Mouse (Mus musculus): ENCODE data around the gene Chd9. TPM values are rescaled to one million over a fixed set of nuclear protein-coding genes. Genes with fewer than 3 reads are reported as not detected.

Chd9 gene
- polyA plus RNA-seq, 1 experiment from 2014 or later: 93.7 TPM

DNA sequence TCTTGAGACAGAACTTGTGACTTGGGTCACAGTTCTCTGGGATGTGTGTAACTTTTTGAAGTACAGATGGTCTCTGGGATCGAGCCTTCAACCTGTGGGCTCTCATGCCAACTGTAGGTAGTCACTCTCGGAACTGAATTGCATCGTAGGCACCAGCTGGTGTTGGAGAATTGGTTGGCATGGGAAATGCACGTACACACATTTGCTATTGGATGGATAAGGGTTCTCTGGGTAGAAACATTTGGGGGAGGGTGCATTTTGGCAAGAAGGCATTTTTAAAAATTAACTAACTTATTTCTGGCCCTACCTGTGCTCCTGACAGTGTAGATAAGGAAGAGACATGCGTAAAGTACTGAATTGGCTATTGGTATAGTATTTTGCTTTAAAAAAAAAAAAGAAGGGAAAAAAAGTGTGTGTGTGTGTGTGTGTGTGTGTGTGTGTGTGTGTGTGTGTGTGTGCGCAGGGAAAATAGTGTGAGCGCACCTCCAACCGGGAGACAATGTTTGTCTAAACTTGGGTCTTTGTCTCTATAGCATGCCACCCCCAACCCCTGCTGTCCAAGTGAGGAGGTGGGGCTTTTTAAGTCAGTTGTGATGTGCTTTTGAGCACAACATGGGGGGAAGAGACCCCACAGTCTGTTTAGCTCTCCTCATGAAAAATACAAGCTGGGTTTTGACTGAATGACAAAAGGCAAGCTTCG is 26.0 kb downstream of the Chd9 start:
- H3K27ac ChIP-seq (ENCODE audit: low read length): peak overlapping the region; percentile 77
- ATAC-seq: peak; percentile 30; the same call in 1 of the 2 replicates
- peak overlapping the region; percentile 20; the same call in 1 of the 2 replicates for H3K4me2 ChIP-seq (ENCODE audit: low read length)
- no peaks in the 10 kb centered on the region for H3K9me3 ChIP-seq (ENCODE audit: control insufficient read depth, low read length)
- peaks cover 25% of the 10 kb centered on the region for H3K4me1 ChIP-seq (replicated peaks; ENCODE audit: control insufficient read depth, insufficient read depth, low read length)
- no peaks in the 10 kb centered on the region for H3K27me3 ChIP-seq (replicated peaks; ENCODE audit: control insufficient read depth, insufficient read depth, low read length)
- H3K4me3 ChIP-seq (replicated peaks; ENCODE audit: low read length): no peak overlapping the region
- H3K36me3 ChIP-seq (ENCODE audit: control insufficient read depth, insufficient read depth): no peaks in the 10 kb centered on the region
- H3K9ac ChIP-seq (replicated peaks; ENCODE audit: low read depth, low read length): no peak overlapping the region; the same call in 1 of the 2 replicates
- 41% methylated on average over 9 of the region's 9 CpGs for WGBS

DNA sequence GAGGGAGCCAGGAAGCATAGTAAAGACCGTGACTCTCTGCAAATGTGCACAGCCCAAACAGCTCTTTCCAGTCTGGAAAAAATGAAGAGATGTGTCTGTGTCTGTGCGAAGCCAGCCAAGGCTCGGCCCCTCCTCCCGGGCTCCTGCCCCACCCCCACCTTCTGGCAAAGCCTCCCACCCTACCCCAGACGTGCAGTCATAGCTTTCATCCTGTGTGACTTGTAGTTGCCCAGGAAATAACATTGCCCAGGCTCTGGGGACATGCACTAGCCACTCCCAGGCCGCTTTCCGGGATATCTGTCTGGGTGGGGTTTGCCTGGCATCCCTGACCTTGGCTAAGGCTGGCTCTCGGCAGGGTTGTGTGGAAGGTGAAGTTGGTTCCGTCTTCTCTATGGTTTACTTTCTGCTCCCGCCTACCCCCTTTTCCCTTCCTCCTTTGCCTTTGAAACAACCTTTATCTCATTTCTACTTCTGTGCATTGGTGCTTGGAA is 26.6 kb downstream of the Chd9 start:
- Histone ChIP-seq H3K27ac (ENCODE audit: low read length) (peak overlapping the region; percentile 77), H3K9me3 (ENCODE audit: control insufficient read depth, low read length) (no peaks in the 10 kb centered on the region), H3K36me3 (ENCODE audit: control insufficient read depth, insufficient read depth) (no peaks in the 10 kb centered on the region), H3K9ac (replicated peaks; ENCODE audit: low read depth, low read length) (peak overlapping the region; percentile 19; the same call in 1 of the 2 replicates), H3K4me1 (replicated peaks; ENCODE audit: control insufficient read depth, insufficient read depth, low read length) (peaks cover 24% of the 10 kb centered on the region), H3K4me3 (replicated peaks; ENCODE audit: low read length) (no peak overlapping the region), H3K27me3 (replicated peaks; ENCODE audit: control insufficient read depth, insufficient read depth, low read length) (no peaks in the 10 kb centered on the region), H3K4me2 (ENCODE audit: low read length) (peak overlapping the region; percentile 20; the same call in 1 of the 2 replicates)
- ATAC-seq: peak; percentile 85
- 17% methylated on average over 10 of the region's 10 CpGs for WGBS

DNA sequence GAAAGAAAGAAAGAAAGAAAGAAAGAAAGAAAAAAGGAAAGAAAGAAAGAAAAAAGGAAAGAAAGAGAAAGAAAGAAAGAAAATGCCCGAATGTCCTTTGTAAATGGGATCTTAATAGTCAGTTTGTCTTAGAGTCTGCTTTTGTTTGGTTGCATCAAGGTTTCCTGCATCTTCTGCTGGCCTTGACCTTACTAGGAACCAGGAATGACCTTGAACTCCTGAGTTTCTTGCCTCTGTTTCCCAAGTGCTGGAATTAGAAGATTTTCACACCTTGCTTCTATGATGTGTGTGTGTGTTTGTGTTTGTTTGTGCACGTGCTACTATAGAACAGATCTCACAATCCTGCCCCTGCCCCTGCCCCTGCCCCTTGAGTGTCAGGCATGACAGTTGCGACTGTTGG is 28.0 kb downstream of the Chd9 start:
- WGBS: 90% methylated on average over 3 of the region's 3 CpGs
- Histone ChIP-seq H3K4me1 (replicated peaks; ENCODE audit: control insufficient read depth, insufficient read depth, low read length) (peaks cover 20% of the 10 kb centered on the region), H3K4me3 (replicated peaks; ENCODE audit: low read length) (no peak overlapping the region), H3K36me3 (ENCODE audit: control insufficient read depth, insufficient read depth) (no peaks in the 10 kb centered on the region), H3K9me3 (ENCODE audit: control insufficient read depth, low read length) (no peaks in the 10 kb centered on the region), H3K27me3 (replicated peaks; ENCODE audit: control insufficient read depth, insufficient read depth, low read length) (no peaks in the 10 kb centered on the region), H3K27ac (ENCODE audit: low read length) (no peak overlapping the region), H3K9ac (replicated peaks; ENCODE audit: low read depth, low read length) (no peak overlapping the region), H3K4me2 (ENCODE audit: low read length) (no peak overlapping the region)
- ATAC-seq: no peak

DNA sequence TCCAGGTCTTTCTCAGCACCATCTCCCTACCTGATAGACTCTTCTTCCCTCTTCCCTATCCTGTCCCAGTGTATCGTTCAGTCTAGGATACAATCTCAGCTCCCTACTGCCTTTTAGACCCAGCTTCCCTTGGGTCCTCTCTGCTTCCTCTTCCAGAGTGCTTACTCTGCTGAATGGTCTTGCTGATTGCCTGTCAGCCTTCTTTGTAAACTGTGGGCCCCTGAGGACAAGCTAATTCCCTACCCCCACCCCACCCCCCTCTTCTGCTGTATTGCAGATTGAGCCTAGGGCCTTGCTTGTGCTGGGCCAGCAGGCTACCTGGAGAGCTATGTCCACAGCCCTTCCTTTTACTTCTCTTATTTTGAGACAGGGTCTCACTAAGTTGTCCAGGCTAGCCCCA is 28.8 kb downstream of the Chd9 start:
- no peak for ATAC-seq
- no peak overlapping the region for H3K9ac ChIP-seq (replicated peaks; ENCODE audit: low read depth, low read length)
- H3K4me1 ChIP-seq (replicated peaks; ENCODE audit: control insufficient read depth, insufficient read depth, low read length): peaks cover 28% of the 10 kb centered on the region
- H3K4me2 ChIP-seq (ENCODE audit: low read length): no peak overlapping the region
- no peak overlapping the region for H3K4me3 ChIP-seq (replicated peaks; ENCODE audit: low read length)
- no peaks in the 10 kb centered on the region for H3K9me3 ChIP-seq (ENCODE audit: control insufficient read depth, low read length)
- 38% methylated on average over 1 of the region's 1 CpGs for WGBS
- no peaks in the 10 kb centered on the region for H3K36me3 ChIP-seq (ENCODE audit: control insufficient read depth, insufficient read depth)
- no peaks in the 10 kb centered on the region for H3K27me3 ChIP-seq (replicated peaks; ENCODE audit: control insufficient read depth, insufficient read depth, low read length)
- no peak overlapping the region for H3K27ac ChIP-seq (ENCODE audit: low read length)

DNA sequence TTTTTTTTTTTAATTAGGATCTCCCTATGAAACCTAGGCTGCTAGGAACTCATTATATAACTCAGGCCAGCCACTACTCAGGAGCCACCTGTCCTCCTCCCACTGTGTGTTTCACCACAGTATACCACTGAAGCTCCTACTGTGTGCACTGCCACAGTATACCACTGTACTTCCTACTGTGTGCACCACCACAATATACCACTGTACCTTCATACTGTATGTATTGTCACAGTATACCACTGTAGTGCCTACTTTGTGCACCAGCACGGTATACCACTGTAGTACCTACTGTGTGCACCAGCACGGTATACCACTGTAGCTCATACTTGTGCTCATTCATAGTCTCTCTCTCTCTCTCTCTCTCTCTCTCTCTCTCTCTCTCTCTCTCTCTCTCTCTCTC is 29.9 kb downstream of the Chd9 start:
- Histone ChIP-seq H3K4me1 (replicated peaks; ENCODE audit: control insufficient read depth, insufficient read depth, low read length) (peaks cover 37% of the 10 kb centered on the region), H3K4me3 (replicated peaks; ENCODE audit: low read length) (no peak overlapping the region), H3K9me3 (ENCODE audit: control insufficient read depth, low read length) (no peaks in the 10 kb centered on the region), H3K27ac (ENCODE audit: low read length) (no peak overlapping the region), H3K4me2 (ENCODE audit: low read length) (no peak overlapping the region), H3K27me3 (replicated peaks; ENCODE audit: control insufficient read depth, insufficient read depth, low read length) (no peaks in the 10 kb centered on the region), H3K9ac (replicated peaks; ENCODE audit: low read depth, low read length) (no peak overlapping the region), H3K36me3 (ENCODE audit: control insufficient read depth, insufficient read depth) (no peaks in the 10 kb centered on the region)
- ATAC-seq: no peak
- WGBS: 96% methylated on average over 2 of the region's 2 CpGs

DNA sequence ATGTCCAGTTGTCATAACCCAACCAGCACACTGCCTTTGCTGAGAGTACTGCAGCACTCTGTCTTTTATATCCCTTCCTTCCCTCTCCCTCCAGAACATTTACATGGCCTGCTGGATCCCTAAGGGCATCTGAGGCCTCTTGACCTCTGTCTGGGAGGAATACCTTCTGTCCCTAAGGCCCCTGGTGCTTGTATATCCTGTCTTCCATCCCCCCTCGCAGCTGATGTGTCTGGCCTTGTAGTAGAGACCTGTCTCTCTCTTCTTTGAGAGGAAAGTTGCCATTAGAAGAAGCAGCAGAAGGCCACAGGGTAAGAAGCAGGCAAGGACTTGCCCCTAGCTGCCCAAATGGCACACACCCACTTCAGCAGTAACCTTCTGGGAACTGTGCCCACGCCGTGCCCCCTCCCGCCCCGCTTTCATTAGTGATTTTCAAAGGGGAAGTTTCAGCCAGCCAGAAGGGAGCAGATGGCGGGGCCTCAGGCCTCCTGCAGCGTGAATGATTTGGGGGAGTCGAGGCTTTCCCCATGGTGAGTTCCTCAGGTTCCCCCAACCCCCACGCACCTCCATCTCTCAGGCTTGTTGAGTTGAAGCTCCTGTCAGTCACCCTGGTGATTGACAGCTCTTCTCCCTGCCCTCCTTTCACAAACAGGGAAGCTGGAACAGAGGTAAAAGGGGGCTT is 33.3 kb downstream of the Chd9 start:
- Histone ChIP-seq H3K27ac (ENCODE audit: low read length) (peak overlapping the region; percentile 92), H3K9ac (replicated peaks; ENCODE audit: low read depth, low read length) (peak overlapping the region; percentile 27), H3K36me3 (ENCODE audit: control insufficient read depth, insufficient read depth) (no peaks in the 10 kb centered on the region), H3K4me3 (replicated peaks; ENCODE audit: low read length) (no peak overlapping the region), H3K4me1 (replicated peaks; ENCODE audit: control insufficient read depth, insufficient read depth, low read length) (peaks cover 22% of the 10 kb centered on the region), H3K4me2 (ENCODE audit: low read length) (peak overlapping the region; percentile 26), H3K27me3 (replicated peaks; ENCODE audit: control insufficient read depth, insufficient read depth, low read length) (no peaks in the 10 kb centered on the region), H3K9me3 (ENCODE audit: control insufficient read depth, low read length) (no peaks in the 10 kb centered on the region)
- ATAC-seq: peak; percentile 71
- 2% methylated on average over 9 of the region's 9 CpGs for WGBS

DNA sequence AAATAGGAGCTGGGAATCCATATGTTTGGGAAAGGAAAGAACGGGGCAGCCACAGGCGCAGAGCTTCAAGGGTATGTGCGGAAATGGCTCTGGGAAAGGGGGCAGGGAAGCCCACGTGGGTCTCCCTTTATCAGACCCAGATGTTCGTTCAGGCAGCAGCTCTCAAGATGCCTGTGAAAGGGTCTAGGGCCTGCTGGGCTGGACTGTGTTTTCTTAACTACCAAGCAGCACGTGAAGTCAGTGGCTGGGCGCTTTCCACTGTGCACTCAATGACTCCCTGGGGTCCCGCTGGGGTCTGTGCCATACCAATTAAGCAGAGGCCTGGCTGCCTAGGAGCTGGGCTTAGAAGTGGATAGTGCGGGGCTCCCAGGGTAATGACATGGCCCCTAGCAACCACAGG is 33.9 kb downstream of the Chd9 start:
- Histone ChIP-seq H3K36me3 (ENCODE audit: control insufficient read depth, insufficient read depth) (no peaks in the 10 kb centered on the region), H3K9me3 (ENCODE audit: control insufficient read depth, low read length) (no peaks in the 10 kb centered on the region), H3K27ac (ENCODE audit: low read length) (peak overlapping the region; percentile 92), H3K9ac (replicated peaks; ENCODE audit: low read depth, low read length) (peak overlapping the region; percentile 27), H3K4me2 (ENCODE audit: low read length) (peak overlapping the region; percentile 26), H3K27me3 (replicated peaks; ENCODE audit: control insufficient read depth, insufficient read depth, low read length) (no peaks in the 10 kb centered on the region), H3K4me1 (replicated peaks; ENCODE audit: control insufficient read depth, insufficient read depth, low read length) (peaks cover 22% of the 10 kb centered on the region), H3K4me3 (replicated peaks; ENCODE audit: low read length) (no peak overlapping the region)
- WGBS: 3% methylated on average over 9 of the region's 9 CpGs
- peak; percentile 88 for ATAC-seq

DNA sequence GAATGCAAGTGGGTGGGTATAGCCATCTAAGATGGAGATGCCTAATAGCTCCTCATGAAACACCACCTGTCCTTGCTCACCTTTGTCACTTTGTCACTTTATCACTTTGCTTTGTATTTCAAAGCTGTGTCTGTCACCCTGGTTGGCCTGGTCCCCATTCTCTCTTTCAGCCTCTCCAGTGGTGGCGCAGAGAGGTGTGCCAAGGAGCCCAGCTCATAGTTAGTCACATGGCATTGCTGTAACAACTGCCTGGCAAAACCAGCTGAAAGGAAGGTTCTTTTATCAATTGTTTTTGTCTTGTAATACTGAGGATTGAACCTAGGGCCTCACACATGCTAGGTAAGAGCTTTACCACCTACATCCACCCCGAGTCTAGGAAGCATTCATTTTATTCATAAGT is 38.9 kb downstream of the Chd9 start:
- H3K36me3 ChIP-seq (ENCODE audit: control insufficient read depth, insufficient read depth): no peaks in the 10 kb centered on the region
- no peak overlapping the region for H3K4me3 ChIP-seq (replicated peaks; ENCODE audit: low read length)
- H3K4me1 ChIP-seq (replicated peaks; ENCODE audit: control insufficient read depth, insufficient read depth, low read length): peaks cover 44% of the 10 kb centered on the region
- H3K27ac ChIP-seq (ENCODE audit: low read length): no peak overlapping the region
- 93% methylated on average over 2 of the region's 2 CpGs for WGBS
- no peak overlapping the region for H3K4me2 ChIP-seq (ENCODE audit: low read length)
- H3K9me3 ChIP-seq (ENCODE audit: control insufficient read depth, low read length): no peaks in the 10 kb centered on the region
- no peak overlapping the region for H3K9ac ChIP-seq (replicated peaks; ENCODE audit: low read depth, low read length)
- no peak for ATAC-seq
- no peaks in the 10 kb centered on the region for H3K27me3 ChIP-seq (replicated peaks; ENCODE audit: control insufficient read depth, insufficient read depth, low read length)

DNA sequence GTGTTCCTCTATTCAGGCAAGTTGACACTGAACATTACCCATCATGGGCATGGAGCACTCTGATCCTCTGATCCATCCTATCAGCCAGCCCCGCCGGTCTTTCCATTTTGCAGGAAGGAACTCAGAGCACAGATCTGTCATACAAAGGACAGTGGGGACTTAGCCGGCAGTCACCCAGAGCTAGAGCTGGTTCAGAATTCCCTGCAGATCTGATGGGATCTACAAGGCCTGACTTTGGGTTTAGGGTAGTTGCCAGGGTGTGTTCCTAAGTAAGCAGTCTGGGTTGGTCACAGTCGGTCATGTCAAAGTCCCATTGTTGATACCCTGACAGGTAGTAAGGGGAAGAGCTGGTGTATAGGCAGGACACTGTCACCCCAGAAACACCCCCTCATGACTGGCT is 39.8 kb downstream of the Chd9 start:
- Histone ChIP-seq H3K4me1 (replicated peaks; ENCODE audit: control insufficient read depth, insufficient read depth, low read length) (peaks cover 37% of the 10 kb centered on the region), H3K9ac (replicated peaks; ENCODE audit: low read depth, low read length) (no peak overlapping the region), H3K27me3 (replicated peaks; ENCODE audit: control insufficient read depth, insufficient read depth, low read length) (no peaks in the 10 kb centered on the region), H3K36me3 (ENCODE audit: control insufficient read depth, insufficient read depth) (no peaks in the 10 kb centered on the region), H3K4me2 (ENCODE audit: low read length) (no peak overlapping the region), H3K27ac (ENCODE audit: low read length) (no peak overlapping the region), H3K4me3 (replicated peaks; ENCODE audit: low read length) (no peak overlapping the region), H3K9me3 (ENCODE audit: control insufficient read depth, low read length) (no peaks in the 10 kb centered on the region)
- WGBS: 89% methylated on average over 4 of the region's 4 CpGs
- ATAC-seq: no peak

Data from forebrain, embryonic 16.5 days (tissue).